Mouse (Mus musculus) E14TG2a.4 (cell line): ENCODE data around the gene Ugt1a5.
"Not testable (repeated sequence)": the region's sequence is repeated elsewhere in the genome, so short reads cannot be mapped to it uniquely, and the experiment has no call there.

Experiments used
- CTCF ChIP-seq: conservative IDR thresholded peaks from 2 replicates; pipeline ENCODE4 v1.5.1; 2014; ENCODE audit warnings: low read length
- NANOG ChIP-seq: IDR thresholded peaks from 2 replicates; pipeline ENCODE4 v1.6.1; 2014; ENCODE audit warnings: borderline replicate concordance, low read length, mixed read lengths
- POU5F1 ChIP-seq: IDR thresholded peaks from 2 replicates; pipeline ENCODE4 v1.6.1; 2014; ENCODE audit warnings: low read length, borderline replicate concordance

DNA sequence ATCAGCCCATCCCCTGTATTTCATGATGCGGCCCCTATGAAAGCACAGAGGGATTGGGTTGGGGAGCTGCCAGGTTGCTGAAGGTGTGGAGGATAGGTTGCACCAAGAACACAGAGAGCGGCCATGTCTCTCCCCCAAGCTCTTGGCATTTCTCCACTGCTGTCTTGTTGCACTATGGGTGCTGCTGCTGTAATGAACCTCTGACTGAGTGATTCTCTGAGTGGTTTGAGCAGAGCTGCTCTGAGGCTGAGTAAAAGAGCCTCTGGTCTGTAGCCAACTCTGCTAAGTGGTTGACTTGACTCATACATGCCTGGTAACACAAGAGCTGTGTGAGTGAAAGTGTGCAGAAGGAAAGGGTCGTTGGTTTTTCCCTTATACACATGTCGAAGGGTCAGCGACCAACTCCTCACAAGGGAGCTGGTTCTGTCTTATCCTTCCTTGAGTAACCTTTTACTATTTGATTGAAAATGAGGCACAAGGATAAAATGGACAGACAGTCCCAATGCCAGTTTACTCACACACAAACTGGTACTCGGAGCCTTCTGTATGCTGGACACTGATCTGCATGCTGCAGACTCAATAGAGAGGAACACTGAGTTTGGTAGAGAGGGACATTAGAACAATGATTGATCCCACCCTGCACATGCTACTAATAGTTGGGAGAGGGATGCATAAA lies 30.4 kb upstream of the Ugt1a5 start:
- not testable (repeated sequence) for TF ChIP-seq CTCF, NANOG, POU5F1
